Mouse (Mus musculus): ENCODE data around the gene Nudt16l1.

Nudt16l1 gene

DNA sequence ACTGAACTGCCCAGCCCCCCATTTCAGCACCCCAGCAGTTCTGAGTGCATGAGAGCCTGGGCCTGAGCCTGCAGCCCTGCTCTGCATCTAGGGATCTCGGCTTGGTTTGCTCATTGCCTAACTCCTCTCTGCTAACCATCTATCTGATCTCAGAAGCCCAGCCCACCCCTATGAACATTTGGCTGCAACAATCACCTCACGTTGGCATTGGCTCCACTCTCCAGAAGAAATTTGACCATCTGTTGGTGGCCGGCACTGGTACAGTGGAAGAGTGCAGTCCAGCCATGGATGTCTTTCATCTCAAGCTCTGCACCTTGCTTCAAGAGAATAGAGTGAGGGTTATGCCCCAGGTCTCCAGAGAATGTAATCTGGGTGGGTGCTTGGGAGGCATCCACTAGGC is 18.9 kb downstream of the Nudt16l1 start:
- no peak for DNase-seq (ENCODE audit: low spot score in 2 of 2)

DNA sequence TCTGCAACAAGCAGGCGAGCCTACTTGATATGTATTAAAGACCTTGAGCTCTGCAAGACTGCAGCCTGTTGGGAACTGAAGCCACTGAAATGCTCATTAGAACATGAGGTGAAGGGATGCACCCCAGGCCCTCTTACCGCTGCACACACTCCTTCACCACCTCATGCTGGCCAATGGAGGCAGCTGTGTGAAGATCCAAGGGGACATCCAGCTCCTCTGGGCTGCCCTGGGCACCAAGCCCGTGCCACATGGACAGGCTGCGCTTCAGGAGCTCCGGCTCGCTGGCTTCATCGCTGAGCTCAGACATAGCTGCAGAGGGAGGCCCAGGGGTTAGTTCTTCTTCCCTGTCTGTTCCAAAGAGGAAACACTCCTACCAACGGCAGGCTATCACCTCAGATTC is 21.7 kb downstream of the Nudt16l1 start:
- DNase-seq (ENCODE audit: low spot score in 2 of 2), result no peak

DNA sequence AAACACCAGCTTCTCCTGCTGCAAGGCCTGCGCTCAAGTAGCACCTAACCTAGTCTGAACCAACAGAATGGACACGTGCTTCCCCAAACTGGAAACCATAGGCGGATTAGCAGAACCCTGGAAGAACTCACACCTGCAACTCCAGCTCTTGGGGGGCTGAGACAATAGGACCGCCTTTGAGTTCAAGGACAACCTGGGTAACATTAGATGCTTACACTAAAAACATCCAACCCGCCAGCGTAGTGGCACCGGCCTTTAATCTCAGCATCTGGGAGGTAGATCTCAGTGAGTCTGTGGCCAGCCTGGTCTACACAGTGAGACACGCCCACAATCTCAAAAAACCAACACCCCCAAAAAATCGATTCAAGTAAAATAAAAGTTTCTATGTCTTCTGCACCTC is 24.8 kb downstream of the Nudt16l1 start:
- DNase-seq (ENCODE audit: low spot score in 2 of 2), result no peak

DNA sequence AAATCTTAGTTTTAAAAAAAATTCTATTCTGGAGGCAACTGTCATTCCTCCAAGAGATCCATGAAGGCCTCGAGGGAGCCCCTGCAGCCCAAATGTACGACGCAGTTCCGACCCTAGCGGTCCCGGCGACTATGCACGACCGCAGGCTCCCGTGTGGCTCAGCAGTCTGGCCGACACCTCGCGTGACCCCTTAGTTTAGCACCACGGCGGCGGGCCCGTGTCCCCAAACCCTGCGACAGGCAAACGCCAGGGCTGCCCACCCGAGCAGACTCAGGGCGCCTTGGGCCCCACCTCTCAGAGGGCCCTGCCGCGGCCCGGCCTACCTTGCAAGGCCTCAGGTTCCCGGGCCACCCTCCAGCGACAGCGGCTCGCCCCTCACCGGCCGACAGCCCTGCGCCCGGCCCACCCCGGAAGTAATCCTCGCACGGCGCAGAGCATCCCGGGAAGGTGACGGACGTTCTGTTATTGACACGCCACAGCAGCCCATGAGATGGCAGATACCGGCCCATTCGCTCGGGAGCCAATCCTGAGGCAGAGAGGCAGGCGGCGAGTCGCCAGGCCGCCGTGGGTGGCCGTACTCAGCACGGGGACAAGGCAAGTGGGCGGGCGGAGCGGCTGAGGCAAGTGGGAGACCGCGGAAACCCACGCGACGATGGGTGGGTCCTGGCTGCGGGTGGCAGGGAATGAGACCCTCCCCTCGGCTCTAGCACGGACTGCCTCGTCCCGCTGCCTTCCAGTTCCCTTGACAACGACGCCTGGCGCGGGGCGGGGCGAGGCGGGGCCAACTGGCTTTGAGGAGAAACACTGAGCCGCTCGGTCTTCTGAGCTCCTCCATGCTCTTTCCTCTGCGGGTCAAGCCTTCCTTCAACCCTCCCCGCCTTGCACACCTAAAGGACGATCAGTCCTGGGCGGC is 25.5 kb downstream of the Nudt16l1 start, which contains the start of gene Anks3:
Gene Anks3, minus strand, starts transcription at position 409 of the 913 bp plus-strand sequence.
- DNase-seq (ENCODE audit: low spot score in 2 of 2), result peak; percentile 99 to 100

DNA sequence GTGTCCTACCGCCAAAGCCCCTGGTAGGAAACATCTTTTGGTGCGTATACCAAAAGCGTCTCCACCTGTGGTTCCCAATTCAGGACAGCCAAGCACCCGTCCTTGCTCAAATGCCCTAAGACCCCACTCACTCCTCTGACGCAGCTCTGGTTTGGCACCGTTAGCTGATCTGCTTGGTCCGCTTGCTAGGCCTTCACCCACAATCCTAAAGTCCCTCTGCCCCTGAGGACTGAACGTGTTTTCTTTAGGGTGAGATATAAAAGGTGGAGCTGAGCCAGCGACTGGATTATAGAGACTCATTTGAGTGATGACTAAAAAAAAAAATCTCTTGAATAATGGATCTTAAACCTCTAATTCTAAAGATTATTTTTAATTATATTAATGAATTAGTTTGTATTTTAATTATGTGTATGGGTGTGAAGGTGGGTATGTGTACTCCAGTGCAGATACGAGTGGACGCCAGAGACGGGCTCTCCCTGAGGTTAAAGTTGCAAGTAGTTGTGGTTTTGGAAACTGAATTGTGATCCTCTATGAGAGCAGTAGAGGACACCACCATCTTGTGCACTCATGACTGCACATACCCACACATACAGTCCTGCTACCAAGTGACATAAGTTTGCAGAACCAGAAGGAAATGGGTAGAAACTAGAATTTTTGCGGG is 26.3 kb downstream of the Nudt16l1 start:
- no peak for DNase-seq (ENCODE audit: low spot score in 2 of 2)

DNA sequence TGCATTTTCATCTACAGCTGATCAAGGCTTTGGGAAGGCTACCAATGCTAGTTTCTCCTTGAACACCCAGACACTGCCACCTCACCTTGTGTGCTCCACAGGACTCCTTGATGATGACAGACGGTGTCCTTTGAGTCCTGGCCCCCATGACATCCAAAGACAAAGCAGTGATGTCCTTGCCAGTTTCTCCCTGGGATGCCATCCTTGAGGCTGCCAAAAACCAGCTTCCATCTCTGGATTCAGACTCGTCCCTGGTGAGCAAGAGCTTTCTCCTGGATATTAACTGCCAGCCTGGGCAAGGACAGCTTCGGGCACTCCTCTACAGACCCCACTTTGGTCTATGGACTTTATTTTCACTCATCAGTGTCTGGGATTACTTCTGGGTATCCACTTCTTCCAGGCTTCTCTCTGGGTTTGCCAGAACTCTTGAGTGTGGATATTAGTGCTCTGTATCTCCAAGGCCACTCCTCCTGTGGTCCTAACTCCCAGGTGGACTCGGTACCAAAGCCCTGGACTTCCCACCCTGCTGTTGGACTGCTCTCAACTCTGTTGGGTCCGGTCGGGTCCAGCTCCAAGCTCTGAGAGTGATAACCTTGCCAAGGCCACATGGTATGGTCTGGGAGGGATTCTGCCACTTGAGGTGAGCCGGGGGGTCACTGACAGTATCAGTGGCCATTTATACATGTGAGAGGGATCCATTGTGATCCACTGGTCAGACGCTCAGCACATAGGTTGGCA is 27.0 kb downstream of the Nudt16l1 start:
- no peak for DNase-seq (ENCODE audit: low spot score in 2 of 2)

DNA sequence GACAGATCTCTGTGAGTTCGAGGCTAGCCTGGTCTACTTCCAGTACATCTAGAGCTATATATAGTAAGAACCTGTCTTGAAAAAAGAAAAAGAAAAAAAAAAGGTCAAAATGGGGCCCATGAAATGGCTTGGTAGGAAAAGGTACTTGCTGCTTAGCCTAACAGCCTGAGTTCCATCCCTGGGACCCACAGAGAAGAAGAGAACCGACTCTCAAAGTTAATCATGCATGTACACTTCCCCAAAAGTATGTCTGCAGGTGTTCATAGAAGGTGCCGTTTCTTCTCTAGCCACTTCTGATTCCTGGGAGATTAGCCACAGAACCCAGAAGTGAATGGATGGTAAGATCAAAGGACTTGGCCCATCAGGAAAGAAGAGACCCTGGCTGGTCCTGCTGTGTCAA is 29.9 kb downstream of the Nudt16l1 start:
- DNase-seq (ENCODE audit: low spot score in 2 of 2), result no peak

DNA sequence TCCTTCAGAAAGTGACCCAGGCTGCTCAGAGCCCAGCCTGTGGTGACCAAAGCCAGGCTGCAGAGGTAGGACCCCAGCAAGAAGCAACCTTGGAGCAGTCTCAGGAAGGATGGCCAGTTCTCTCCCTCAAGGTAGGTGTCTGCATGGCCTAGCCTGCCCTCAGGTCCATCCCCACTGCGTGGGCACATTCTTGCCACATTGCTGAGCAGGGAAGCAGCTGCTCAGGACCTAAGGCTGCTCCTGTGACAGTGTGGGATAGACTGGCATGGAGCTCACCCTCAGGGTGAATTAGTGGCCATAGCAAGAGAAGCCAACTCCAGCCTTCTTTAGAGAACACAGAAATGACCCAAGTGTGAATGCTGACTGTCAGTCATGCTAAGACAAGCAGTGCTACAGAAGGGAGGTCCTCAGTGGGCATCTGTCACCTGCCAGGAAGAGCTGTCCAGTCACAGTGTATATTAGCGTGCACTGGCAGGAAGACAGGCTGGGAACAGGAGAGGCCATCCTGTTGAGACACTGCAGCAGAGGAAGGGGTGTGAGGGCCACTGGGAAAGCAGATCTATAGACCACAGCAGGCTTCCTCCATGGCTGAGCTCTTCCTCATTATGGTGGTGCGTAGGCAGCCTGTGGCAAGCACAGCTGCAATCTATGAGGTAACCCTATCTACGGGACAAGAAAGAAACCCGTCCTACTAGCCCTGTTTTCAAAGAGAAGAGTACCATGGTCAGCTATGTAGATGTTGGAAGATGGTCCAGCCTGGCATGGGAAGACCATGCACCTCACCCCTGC is 30.7 kb downstream of the Nudt16l1 start:
- no peak for DNase-seq (ENCODE audit: low spot score in 2 of 2)

DNA sequence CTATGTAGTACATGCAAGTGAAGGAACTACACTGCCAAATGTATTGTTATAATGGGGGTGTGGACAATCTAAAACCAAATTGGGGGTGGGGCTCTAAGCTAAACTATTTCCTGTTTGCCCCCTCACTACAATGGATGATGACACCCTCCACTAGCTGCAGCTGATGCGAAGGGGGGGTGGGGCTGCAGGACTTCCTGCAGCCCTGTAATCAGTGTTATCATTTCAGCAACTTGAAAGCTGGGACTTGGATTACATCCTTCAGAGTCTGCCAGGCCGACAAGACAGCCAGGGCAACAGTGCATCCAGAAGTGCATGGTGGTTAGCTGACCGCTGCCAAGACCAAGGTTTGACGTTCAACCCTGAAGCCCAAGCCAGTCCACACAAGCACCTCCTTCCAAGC is 33.1 kb downstream of the Nudt16l1 start:
- DNase-seq (ENCODE audit: low spot score in 2 of 2), result no peak

DNA sequence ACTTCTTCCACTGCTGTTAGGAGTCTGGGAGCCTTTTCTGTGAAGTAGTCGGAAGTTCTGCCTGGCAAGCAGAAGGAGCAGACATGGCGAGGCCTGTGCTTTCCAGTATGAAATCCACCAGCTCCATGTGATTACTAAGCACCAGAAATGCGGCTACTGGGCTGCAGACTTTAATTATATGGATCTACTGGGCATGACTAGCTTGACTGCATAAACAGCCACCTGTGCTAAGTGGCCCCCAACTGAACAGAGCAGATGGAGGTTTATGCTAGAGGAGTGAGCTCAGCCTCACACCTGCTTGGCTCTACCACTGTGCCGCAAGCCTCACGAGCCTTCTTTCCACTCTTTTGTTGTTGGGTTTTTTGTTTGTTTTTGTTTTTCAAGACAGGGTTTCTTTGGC is 36.0 kb downstream of the Nudt16l1 start:
- DNase-seq (ENCODE audit: low spot score in 2 of 2), result no peak

DNA sequence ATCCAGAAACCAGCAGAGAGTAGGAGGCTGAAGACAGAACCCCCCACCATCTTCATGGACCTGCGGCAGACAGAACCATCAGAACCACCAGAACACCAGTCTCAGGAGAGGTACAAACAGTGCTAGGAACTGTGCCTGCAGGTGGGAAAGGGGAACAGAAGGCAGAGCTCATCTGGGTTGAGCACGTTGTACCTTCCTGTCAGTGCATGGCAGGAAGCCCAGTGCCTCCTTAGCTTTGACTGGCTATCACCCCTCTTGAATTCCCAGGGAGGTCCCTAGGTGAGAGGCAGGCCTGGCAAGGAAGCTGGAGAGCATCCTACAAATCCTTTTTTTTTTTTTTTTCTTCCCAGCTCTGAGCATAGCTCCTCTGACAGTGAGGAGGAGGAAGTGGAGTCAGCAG is 37.6 kb downstream of the Nudt16l1 start:
- peak; percentile 39 to 51 for DNase-seq (ENCODE audit: low spot score in 2 of 2)

DNA sequence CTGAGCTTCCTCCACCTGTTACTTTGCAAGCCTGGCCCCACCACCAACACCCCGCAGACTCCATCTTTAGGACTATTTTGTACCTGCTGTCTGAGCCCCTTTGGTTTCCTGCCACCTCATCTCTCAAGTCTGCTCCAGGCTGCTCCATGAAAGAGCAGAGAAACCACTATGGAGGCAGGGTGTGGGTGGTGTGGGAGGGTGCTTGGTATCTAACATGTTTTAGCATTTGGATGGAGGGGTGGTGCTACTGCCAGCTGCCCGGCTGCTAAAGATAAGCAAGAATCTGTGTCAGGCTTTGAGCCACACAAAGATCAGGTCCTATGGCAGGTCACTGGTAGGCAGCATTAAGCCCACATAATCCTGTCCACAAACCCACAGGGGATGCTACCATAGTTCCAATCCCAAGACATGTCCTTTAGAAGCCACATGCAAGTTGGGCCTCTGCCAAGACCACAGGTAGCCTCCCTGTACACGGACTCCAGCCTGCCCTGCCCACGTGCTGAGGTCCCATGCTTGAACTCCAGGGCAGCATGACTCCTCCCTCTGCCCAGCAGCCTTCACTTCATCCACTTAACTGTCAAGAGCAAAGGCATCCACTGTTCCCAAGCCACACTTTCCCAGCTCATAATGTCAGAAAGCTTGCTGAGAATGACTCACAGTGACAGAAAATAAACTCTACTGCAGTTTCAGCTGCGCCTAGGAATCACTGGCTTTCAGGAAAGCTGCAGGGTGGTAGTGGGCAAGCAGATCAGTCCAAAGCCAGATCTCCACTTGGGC is 39.9 kb downstream of the Nudt16l1 start:
- peak; percentile 47 to 56 for DNase-seq (ENCODE audit: low spot score in 2 of 2)

DNA sequence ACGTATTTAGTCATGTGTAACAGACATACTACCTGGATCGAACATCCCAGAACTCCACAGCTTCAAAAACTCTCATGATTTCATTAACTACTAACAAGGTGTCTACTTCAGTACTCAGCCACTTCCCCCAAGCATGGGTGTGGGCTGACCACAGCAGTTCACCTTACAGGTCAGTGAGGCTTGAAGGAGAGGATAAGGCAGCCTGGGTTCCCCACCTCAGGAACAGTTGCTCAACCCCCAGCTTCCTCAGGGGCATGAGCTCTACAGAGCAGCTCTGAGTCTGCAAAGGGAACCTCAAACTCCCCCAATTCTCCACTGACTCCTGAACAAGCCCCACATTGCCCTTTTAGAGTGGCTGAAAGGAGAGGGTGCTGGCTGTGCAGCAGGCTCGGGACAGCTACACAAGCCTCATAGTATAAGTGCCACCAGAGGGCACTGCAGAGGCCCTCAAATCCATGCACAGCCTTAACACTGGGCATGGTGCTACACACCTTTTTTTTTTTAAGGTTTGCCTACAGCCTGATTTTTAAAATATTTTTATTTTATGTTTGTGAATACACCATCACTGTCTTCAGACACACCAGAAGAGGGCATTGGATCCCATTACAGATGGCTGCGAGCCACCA is 41.3 kb downstream of the Nudt16l1 start:
- no peak for DNase-seq (ENCODE audit: low spot score in 2 of 2)

DNA sequence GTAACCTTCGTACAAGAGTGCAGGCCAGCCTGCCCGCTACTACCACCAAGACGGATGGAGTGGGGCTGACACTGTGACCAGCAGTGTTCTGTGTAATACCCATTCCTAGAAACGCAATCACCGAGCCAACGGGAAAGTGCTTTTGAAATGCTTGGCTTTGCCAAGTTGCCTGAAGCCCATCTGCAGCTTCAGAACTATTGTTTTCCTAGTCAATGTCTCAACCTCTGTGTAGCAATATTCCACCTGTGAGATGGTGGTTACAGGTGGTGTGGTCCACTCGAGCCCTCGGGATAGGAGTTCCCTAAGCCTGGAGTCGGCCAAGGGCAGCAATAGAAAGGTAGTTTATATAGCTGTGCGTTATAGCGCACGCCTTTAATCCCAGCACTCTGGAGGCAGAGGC is 46.2 kb downstream of the Nudt16l1 start:
- DNase-seq (ENCODE audit: low spot score in 2 of 2), result no peak

Measured in frontal cortex, postnatal 36 days (tissue).